Mouse (Mus musculus) adrenal gland, adult (tissue): ENCODE data around the gene Rad17.

ENCODE experiments used
- DNase-seq, 2 experiments: peaks; one replicate each; pipeline ENCODE4 v3.0.0; 2022 to 2023; ENCODE audit warnings: low spot score in 1 of 2; ENCODE audit not compliant: inconsistent age in 2 of 2

Rad17 gene

GRCm38 (mm10) chr13:100650550-100651438, at the start of gene Rad17, which contains the start of gene Ak6:
Rad17 (minus strand) TSS chr13:100651051.
Ak6 (plus strand) TSS chr13:100650979.
- DNase-seq = peak; percentile 95 to 99

- DNase-seq = no peak
Observed at GRCm38 (mm10) chr13:100698866-100699265, 48.0 kb upstream of the Rad17 start.

- DNase-seq = no peak
Observed at GRCm38 (mm10) chr13:100697541-100697940, 46.7 kb upstream of the Rad17 start.

- DNase-seq = no peak
Observed at GRCm38 (mm10) chr13:100687513-100687912, 36.7 kb upstream of the Rad17 start.

- no peak for DNase-seq
Observed at GRCm38 (mm10) chr13:100684355-100684754, 33.5 kb upstream of the Rad17 start.

GRCm38 (mm10) chr13:100682837-100683236, 32.0 kb upstream of the Rad17 start:
- DNase-seq = no peak

GRCm38 (mm10) chr13:100681615-100682014, 30.8 kb upstream of the Rad17 start:
- no peak for DNase-seq

- DNase-seq = no peak
Observed at GRCm38 (mm10) chr13:100675936-100676635, 25.2 kb upstream of the Rad17 start.

- no peak for DNase-seq
Observed at GRCm38 (mm10) chr13:100670181-100670741, 19.4 kb upstream of the Rad17 start.

- DNase-seq = peak; percentile 18 to 71
Observed at GRCm38 (mm10) chr13:100669291-100670022, 18.6 kb upstream of the Rad17 start, which contains the start of gene Ccdc125. Ccdc125 (plus strand) TSS chr13:100669717.

GRCm38 (mm10) chr13:100659864-100660456, 9.1 kb upstream of the Rad17 start:
- peak; percentile 31 to 72 for DNase-seq

- DNase-seq = no peak
Observed at GRCm38 (mm10) chr13:100658091-100658490, 7.2 kb upstream of the Rad17 start.

- no peak for DNase-seq
Observed at GRCm38 (mm10) chr13:100651439-100652186, 762 bp upstream of the Rad17 start, which contains the start of gene Taf9. Taf9 (plus strand) TSS chr13:100651579.

GRCm38 (mm10) chr13:100648223-100648622, 2.6 kb downstream of the Rad17 start:
- no peak for DNase-seq

GRCm38 (mm10) chr13:100642471-100643209, 8.2 kb downstream of the Rad17 start:
- DNase-seq = no peak

GRCm38 (mm10) chr13:100634106-100634691, 16.7 kb downstream of the Rad17 start:
- no peak for DNase-seq

- no peak for DNase-seq
Observed at GRCm38 (mm10) chr13:100622241-100622640, 28.6 kb downstream of the Rad17 start.

- no peak for DNase-seq
Observed at GRCm38 (mm10) chr13:100617583-100617982, 33.3 kb downstream of the Rad17 start.
